ENCODE assay signal across 9 mouse cellular contexts in the genomic region with DNA sequence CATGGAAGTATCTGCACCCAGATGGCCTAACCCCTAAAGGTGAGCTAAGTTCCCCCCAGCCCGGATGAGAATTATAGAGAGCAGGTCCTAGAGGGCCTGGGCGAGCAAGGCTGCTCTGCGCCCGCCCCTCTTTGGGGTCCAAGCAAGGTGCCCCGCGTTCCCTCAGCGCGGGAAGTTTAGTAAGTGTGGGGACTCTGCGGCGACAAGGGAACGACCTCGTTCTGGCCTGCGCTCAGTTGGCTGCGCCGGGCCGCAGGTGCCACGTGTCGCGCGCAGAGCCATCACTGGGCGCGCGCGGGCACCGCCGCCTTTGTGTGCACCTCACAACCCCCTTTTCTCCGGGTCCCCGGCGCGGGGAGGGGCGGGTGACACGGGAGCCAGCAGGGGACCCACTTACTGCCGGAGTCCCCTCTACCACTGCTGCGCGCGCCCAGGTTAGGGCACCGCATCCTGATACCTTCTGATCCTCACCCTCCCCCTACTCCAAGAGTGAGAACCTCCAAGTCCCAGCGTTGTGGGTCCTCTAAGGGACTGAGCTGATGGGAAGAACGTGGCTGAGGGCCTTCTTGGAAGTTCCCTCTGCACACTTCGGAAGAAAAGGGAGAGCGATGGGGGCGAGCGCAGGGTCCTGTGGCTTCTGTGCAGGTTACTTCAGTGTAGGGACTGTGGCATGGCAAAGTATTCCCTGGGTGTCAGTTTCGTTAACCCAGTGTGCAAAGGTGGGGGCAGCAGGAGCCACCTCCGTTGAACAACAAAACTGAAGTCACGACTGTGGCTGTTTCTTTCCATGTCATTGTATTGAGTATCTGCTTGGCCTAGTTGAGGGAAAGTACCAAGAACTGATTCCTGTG. TPM values are rescaled to one million over a fixed set of nuclear protein-coding genes. Genes with fewer than 3 reads are reported as not detected.
DNase-seq lines count a peak whose midpoint lies in the region; ATAC-seq lines count a peak whose summit lies in the region.
"Had no signal": no experiment of that assay in that cellular context is flagged by ENCODE, and none has a peak within 500 bp of the region (broad histone marks: within the 10 kb centered on the region; RNA-seq: fewer than 3 reads in every experiment).

No protein-coding gene starts in this region.

- ATAC-seq in liver, embryonic 11.5 days (replicated peaks; ENCODE audit: low FRiP score), result no peak
- 0 out of 2 replicates have a peak, but pooled peaks have one; percentile 48 for ATAC-seq in embryonic facial prominence, embryonic 12.5 days (ENCODE audit: insufficient number of reproducible peaks, insufficient read depth, low FRiP score, low TSS enrichment)
- peak; percentile 51 for ATAC-seq in intestine, embryonic 15.5 days
- peak; percentile 86 for ATAC-seq in neural tube, embryonic 14.5 days (ENCODE audit: low read depth)

- 15% methylated on average over 45 of the region's 46 CpGs for WGBS in liver, embryonic 11.5 days
- 5% methylated on average over 45 of the region's 46 CpGs for WGBS in embryonic facial prominence, embryonic 12.5 days
- 15% methylated on average over 46 of the region's 46 CpGs for WGBS in intestine, embryonic 15.5 days
- WGBS in neural tube, embryonic 14.5 days, result 11% methylated on average over 43 of the region's 46 CpGs

- H3K27me3 ChIP-seq in liver, embryonic 11.5 days (replicated peaks; ENCODE audit: control insufficient read depth, insufficient read depth, low read length), result peaks cover 17% of the 10 kb centered on the region
- H3K27me3 ChIP-seq in embryonic facial prominence, embryonic 12.5 days, result peaks cover 38% of the 10 kb centered on the region
- H3K27me3 ChIP-seq in intestine, embryonic 15.5 days (replicated peaks), result peaks cover 11% of the 10 kb centered on the region
- peaks cover 14% of the 10 kb centered on the region for H3K27me3 ChIP-seq in neural tube, embryonic 14.5 days (ENCODE audit: control insufficient read depth, insufficient read depth, low read length)

- no peaks in the 10 kb centered on the region for H3K9me3 ChIP-seq in liver, embryonic 11.5 days (ENCODE audit: control insufficient read depth, low read length)
- H3K9me3 ChIP-seq in embryonic facial prominence, embryonic 12.5 days, result no peaks in the 10 kb centered on the region
- H3K9me3 ChIP-seq in intestine, embryonic 15.5 days, result no peaks in the 10 kb centered on the region
- no peaks in the 10 kb centered on the region for H3K9me3 ChIP-seq in neural tube, embryonic 14.5 days (ENCODE audit: control insufficient read depth, low read length)

- H3K9ac ChIP-seq in liver, embryonic 11.5 days (ENCODE audit: low read depth, low read length), result no peak overlapping the region
- H3K9ac ChIP-seq in embryonic facial prominence, embryonic 12.5 days, result peak overlapping the region; percentile 47
- H3K9ac ChIP-seq in intestine, embryonic 15.5 days, result peak overlapping the region; percentile 21; the same call in 1 of the 2 replicates
- peak overlapping the region; percentile 47 for H3K9ac ChIP-seq in neural tube, embryonic 14.5 days (replicated peaks; ENCODE audit: low read depth, low read length)

- H3K27ac ChIP-seq in liver, embryonic 11.5 days (ENCODE audit: low read depth, low read length), result no peak overlapping the region
- H3K27ac ChIP-seq in embryonic facial prominence, embryonic 12.5 days, result no peak overlapping the region
- H3K27ac ChIP-seq in intestine, embryonic 15.5 days, result no peak overlapping the region
- H3K27ac ChIP-seq in neural tube, embryonic 14.5 days (ENCODE audit: low read depth, low read length), result no peak overlapping the region
- H3K27ac ChIP-seq: macrophage had no signal

- no peaks in the 10 kb centered on the region for H3K36me3 ChIP-seq in liver, embryonic 11.5 days (ENCODE audit: control insufficient read depth, insufficient read depth, low read length)
- no peaks in the 10 kb centered on the region for H3K36me3 ChIP-seq in embryonic facial prominence, embryonic 12.5 days
- H3K36me3 ChIP-seq in intestine, embryonic 15.5 days, result no peaks in the 10 kb centered on the region
- H3K36me3 ChIP-seq in neural tube, embryonic 14.5 days (ENCODE audit: control insufficient read depth, insufficient read depth, low read length), result no peaks in the 10 kb centered on the region

- no peak for DNase-seq in liver, embryonic 11.5 days (ENCODE audit: low spot score)
- DNase-seq in liver, result no peak
- DNase-seq in testis, postnatal 10 days (ENCODE audit: low spot score), result no peak
- no peak for DNase-seq in urinary bladder, postnatal 25 days (ENCODE audit: low spot score)
- DNase-seq in heart, adult 11 months, result no peak

- H3K4me1 ChIP-seq in liver, embryonic 11.5 days (replicated peaks; ENCODE audit: control insufficient read depth, insufficient read depth, low read length), result peaks cover 4% of the 10 kb centered on the region; the same call in 1 of the 2 replicates
- peaks cover 8% of the 10 kb centered on the region; the same call in 1 of the 2 replicates for H3K4me1 ChIP-seq in embryonic facial prominence, embryonic 12.5 days
- H3K4me1 ChIP-seq in intestine, embryonic 15.5 days (replicated peaks), result peaks cover 7% of the 10 kb centered on the region
- no peaks in the 10 kb centered on the region for H3K4me1 ChIP-seq in neural tube, embryonic 14.5 days (ENCODE audit: control insufficient read depth, insufficient read depth, low read length)

- peak overlapping the region; percentile 67 for H3K4me2 ChIP-seq in liver, embryonic 11.5 days
- peak overlapping the region; percentile 73 for H3K4me2 ChIP-seq in embryonic facial prominence, embryonic 12.5 days (replicated peaks)
- H3K4me2 ChIP-seq in intestine, embryonic 15.5 days (replicated peaks), result peak overlapping the region; percentile 79
- H3K4me2 ChIP-seq in neural tube, embryonic 14.5 days (ENCODE audit: low read depth, low read length), result peak overlapping the region; percentile 84

- peak overlapping the region; percentile 36; the same call in 1 of the 2 replicates for H3K4me3 ChIP-seq in liver, embryonic 11.5 days (ENCODE audit: low read depth, low read length)
- peak overlapping the region; percentile 40 for H3K4me3 ChIP-seq in embryonic facial prominence, embryonic 12.5 days
- peak overlapping the region; percentile 36 for H3K4me3 ChIP-seq in intestine, embryonic 15.5 days (replicated peaks)
- H3K4me3 ChIP-seq in neural tube, embryonic 14.5 days (ENCODE audit: low read depth, low read length), result peak overlapping the region; percentile 46

RNA-seq across cellular contexts. Expression of gene Plagl1, which starts 0.7 kb away (rescaled TPM):
- 163 and 165 TPM in 2 replicates for polyA plus RNA-seq in liver, embryonic 11.5 days (2014; fragmentation: Nextera tagmentation; extraction: Ambion mirVana)
- 121 and 137 TPM in 2 replicates for polyA plus RNA-seq in embryonic facial prominence, embryonic 12.5 days (2016; fragmentation: Nextera tagmentation; extraction: Ambion mirVana)
- 138 and 157 TPM in 2 replicates for polyA plus RNA-seq in intestine, embryonic 15.5 days (2015; fragmentation: Nextera tagmentation; extraction: Ambion mirVana)
- polyA plus RNA-seq in neural tube, embryonic 14.5 days (2014; fragmentation: Nextera tagmentation; extraction: Ambion mirVana), result 29.0 and 38.5 TPM in 2 replicates

RNA-seq across cellular contexts. Expression of gene Sf3b5, which starts 55.9 kb away (rescaled TPM):
- 48.0 and 50.1 TPM in 2 replicates for polyA plus RNA-seq in liver, embryonic 11.5 days (2014; fragmentation: Nextera tagmentation; extraction: Ambion mirVana)
- 38.0 and 39.9 TPM in 2 replicates for polyA plus RNA-seq in embryonic facial prominence, embryonic 12.5 days (2016; fragmentation: Nextera tagmentation; extraction: Ambion mirVana)
- polyA plus RNA-seq in intestine, embryonic 15.5 days (2015; fragmentation: Nextera tagmentation; extraction: Ambion mirVana), result 37.0 and 38.0 TPM in 2 replicates
- 25.5 and 28.0 TPM in 2 replicates for polyA plus RNA-seq in neural tube, embryonic 14.5 days (2014; fragmentation: Nextera tagmentation; extraction: Ambion mirVana)
